Mouse (Mus musculus) kidney, postnatal 25 days (tissue): ENCODE data around the gene Palm2.
A peak's percentile ranks its signal among the peaks of the same experiment; 100 is the strongest.

Experiments
- DNase-seq, 2 experiments: peaks; one replicate each; pipeline ENCODE4 v3.0.0; 2021; ENCODE audit warnings: mixed read lengths in 2 of 2

Palm2 gene

DNA sequence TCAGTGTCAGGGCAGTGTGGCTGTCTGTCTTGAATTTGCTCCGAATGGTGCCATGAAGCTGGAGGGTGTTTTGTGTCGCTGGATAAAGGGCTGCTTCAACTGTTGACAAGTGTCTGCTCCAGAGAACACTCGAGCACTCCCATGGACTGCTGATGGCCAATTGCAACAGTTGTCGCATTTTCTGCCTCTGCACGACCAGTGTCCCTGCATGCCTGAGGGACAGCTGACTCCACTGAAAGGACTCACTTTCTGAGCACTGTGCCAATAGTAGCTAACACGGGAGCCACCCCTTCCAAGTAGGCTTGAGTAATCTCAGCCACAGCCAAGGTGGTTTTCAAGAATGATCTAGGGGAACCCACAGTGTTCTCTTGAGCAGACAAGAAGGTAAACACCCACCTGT is 135.7 kb downstream of the Palm2 start:
- no peak for DNase-seq

GRCm38 (mm10) chr4:57570229-57570628 is 136.2 kb downstream of the Palm2 start:
- no peak for DNase-seq

- DNase-seq, result no peak
Observed at GRCm38 (mm10) chr4:57574181-57574580, 140.1 kb downstream of the Palm2 start.

GRCm38 (mm10) chr4:57574646-57575045 is 140.6 kb downstream of the Palm2 start:
- no peak for DNase-seq

- no peak for DNase-seq
Observed at GRCm38 (mm10) chr4:57575686-57576085, 141.6 kb downstream of the Palm2 start.

GRCm38 (mm10) chr4:57576095-57576494 is 142.0 kb downstream of the Palm2 start:
- DNase-seq, result no peak

- no peak for DNase-seq
Observed at GRCm38 (mm10) chr4:57579683-57580082, 145.6 kb downstream of the Palm2 start.

DNA sequence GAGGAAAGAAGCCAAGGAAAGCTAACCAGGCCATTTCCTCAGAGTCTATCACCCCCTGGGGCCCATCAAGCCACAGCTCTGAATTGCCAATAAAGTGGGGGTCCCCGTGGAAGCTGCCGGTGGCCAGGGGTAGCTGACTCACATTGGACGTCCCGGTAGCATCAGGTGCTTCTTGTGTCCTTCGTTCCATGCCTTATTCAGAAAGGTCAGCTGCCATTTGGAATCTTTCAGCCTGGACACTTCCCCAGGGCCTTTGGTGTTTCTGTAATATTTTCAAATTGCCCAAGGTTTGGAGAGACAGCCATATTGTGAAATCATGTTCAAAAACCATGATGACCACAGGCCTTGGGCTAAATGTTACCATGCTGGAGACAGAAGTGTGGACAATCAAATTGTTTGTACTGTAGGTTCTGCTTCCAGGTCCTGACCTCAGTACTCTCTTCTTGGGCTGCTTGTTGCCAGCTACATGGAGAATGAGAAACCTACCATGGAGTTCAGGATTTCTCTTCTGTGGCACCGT is 151.3 kb downstream of the Palm2 start:
- DNase-seq, result no peak

- DNase-seq, result peak; percentile 29 to 64
Observed at GRCm38 (mm10) chr4:57586933-57587658, 153.0 kb downstream of the Palm2 start.

DNA sequence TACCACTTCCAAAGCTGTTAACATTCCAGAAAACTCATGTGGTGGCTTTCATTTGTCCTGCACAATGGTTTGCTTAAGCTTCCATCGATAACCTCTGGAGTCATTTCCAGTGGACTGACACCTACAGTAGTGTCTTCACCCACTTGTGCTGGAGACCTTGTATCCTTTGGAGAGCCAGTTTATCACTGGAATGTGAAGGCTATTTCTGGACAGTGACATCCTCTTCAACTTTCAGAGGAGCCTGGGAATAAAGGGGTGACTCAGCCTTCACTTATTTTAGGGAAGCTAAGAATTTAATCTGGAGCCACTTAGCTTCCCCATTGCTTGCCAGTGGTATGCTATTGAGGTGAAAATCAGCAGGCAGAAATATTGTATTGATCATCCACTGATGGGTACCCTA is 154.3 kb downstream of the Palm2 start:
- no peak for DNase-seq

GRCm38 (mm10) chr4:57592751-57593150 is 158.7 kb downstream of the Palm2 start:
- DNase-seq, result no peak

- no peak for DNase-seq
Observed at GRCm38 (mm10) chr4:57599946-57600345, 165.9 kb downstream of the Palm2 start.

DNA sequence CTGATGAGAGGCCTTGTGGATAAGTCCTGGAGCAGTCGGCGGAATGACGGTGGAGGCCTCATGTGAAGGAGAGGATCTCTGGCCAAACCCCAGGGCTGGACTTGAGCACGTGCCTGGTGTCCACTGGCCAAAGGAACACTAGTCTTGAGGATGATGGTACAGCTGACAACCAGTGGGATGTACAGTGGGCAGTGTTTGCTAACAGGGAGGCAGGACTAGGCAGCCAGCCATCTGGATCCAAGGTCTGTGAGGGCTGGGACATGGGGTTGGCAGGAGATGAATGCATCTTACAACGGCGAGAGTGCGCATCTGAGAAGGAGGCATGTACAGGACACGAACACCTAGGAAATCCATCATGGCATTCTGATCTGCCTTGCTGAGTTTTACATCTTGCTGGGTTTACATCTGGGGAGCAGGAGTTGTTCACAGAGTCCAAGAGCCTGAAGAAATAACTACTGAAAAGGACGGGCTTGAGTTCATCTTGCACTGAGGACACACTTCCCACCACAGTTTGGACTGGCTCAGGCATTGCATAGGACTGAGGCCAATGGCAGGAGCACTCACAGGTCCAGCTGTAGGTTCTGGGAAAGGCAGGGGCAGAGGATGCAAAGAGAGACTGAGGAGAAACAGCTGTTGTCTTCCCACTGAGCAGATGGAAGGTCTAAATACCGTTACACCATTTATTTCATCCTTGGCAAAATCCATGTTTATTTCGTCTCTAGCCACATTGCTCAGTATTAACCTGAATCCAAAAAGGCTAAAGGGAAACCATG is 166.8 kb downstream of the Palm2 start:
- peak in 1 of 2 experiments; percentile 42 for DNase-seq

DNA sequence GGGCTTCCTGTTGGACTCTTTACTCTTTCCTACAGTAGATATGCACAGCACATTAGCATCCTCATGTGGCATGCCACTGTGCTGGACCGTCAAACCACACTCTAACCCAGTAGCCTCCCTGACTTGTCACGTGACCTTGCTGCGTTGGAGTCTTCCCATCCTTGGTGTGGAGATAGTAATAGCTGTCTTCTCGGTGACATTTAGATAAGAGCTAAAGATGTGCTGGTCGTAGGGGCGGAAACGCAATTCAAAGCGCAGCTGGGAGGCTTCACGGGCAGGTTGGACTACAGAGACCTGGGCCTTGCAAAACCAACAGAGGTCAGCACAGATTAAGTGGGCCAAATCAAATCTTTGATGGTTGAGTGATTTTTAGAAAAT is 167.4 kb downstream of the Palm2 start:
- peak in 1 of 2 experiments; percentile 7 for DNase-seq

DNA sequence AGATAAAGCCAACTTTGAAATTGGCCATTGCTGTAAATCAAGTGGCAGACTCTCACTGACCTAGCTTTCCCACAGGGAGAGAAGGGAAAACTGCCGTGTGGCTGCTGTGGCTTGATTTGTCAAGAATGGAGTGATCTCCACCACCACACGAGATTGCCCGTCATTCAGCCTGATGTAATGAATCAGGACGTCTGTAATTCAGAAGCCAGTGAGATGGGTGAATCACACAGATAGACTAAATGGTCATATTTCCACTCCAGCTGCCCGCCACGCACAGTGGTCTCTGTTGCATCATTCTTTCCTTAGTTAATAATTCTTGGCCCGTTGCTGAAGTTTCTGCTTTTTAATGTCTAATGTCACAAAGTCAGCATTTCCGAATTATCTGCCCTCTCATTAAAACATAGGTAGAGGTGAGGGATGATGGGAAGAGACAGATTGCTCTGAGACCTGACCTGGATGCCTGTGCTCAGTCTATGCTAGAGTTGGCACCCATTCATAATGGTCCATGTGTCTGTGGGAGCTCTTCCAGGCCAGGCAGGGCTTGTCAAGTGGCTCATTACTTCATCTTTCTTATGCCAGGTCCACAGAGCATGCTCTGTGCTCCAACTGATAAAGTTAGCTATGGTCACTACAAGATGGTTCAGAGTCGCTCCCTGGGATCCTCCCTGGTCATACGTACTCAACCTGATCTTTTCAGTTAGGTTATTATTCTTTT is 168.0 kb downstream of the Palm2 start:
- DNase-seq, result no peak

DNA sequence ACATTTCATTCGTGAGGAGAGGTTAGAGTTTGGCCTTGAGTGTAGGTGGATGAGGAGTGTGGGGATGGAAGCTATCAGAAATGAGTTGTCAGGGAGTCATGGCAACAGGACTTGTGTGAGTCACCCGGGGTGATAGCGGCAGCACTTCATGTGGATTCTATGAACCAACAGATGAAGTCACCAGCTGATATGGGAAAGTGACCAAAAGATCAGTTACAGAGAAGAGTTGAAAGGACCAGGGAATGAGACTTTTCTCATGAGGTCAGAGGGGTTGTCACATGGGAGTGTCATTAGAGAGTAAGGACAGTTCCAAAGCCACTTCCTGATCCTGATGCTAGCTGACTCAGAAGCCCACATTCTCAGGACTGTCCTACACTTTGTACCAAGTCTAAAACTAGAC is 172.2 kb downstream of the Palm2 start:
- no peak for DNase-seq

DNA sequence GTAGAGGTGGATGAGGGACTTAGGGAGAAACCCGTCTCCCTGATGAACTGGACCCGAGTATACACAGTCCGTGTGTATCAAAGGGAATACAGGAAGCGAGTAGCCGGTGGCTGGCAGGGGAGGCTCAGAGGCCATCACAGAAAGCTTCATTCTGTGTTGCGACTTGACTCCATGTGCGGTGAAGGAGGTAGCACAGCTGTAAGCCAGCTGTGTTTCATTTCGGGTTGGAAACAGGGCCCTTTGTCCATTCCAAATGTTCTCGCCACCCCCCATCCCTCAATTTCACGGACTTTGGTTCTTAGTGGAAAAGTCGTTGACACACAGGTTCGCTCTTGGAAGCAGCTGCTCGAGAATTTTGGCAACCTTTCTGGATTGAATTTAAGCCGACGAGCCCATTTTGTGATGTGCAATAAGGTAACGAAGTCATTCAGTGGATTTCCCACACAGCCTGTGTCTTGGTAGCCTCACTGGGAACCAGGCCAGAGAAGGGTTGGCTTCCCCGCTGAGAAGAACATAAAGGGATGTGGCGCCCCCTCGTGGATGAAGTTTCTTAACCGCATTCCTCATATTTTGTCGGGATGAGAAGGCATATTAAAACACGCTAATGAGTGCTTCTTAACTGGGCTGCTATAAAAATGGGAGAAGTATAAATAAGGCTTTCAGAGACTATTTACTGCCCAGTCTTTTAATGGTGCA is 173.3 kb downstream of the Palm2 start:
- DNase-seq, result peak; percentile 86 to 96

GRCm38 (mm10) chr4:57611303-57612077 is 177.4 kb downstream of the Palm2 start:
- no peak for DNase-seq

GRCm38 (mm10) chr4:57612716-57613115 is 178.7 kb downstream of the Palm2 start:
- no peak for DNase-seq

DNA sequence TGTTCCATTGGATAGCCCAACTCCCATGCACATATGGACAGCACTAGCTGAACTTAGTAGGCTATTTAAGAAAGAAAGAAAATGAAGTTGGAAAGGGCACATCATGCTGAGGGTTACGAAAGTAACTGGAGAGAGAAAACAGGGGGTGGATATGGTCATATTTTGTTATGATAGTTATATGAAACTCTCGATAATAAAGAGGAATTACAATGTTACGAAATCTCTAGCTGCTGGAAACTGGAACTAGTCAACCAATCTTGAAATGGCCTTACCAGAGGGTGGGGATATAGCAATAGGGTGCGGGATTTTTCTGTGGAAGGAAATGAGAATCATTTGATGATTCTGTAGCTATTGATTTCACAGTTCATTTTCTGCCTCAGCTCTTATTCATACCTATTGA is 180.6 kb downstream of the Palm2 start:
- no peak for DNase-seq

DNA sequence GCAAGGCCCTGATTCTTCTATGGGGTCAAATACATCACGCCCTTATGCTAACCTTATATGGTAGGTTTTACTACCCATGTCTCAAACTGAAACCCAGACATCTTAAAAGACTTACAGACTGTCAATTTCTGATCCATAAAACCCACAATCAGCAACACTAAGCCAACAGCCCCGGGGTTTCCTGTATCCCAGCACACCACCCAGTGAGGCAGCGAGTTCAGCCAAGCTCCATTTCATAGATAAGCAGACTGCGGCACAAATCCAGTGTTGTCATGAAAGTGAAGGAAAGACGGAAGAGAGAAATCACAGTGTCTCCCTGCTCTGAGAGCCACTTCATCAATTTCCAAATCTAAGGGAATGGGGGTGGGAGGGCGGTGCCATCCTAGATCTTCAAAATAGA is 184.7 kb downstream of the Palm2 start:
- no peak for DNase-seq

DNA sequence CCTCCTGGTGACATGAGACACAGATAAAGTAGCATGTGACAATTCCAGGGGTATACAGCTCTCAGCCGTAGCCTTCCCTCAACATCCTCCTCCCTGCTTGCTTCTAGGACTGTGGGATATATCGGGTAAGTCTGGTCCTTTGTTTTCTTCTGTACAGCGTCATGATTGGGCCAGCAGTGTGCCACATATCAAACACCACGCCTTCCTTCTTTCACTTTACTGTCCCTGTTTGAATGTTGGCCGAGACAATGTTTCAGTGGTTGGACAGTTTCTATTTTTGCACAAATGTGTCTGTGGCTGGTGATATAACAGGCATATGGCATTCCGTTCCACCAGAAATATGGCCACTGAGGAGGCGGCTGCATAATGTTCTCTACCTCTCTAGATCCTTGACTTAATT is 188.8 kb downstream of the Palm2 start:
- DNase-seq, result no peak
